Mouse (Mus musculus): ENCODE results near the gene Mllt6. TPM values are rescaled to one million over a fixed set of nuclear protein-coding genes. Genes with fewer than 3 reads are reported as not detected.

Gene Mllt6
- polyA plus RNA-seq, 1 experiment from 2014 or later = 3.4 TPM

- no peaks in the 10 kb centered on the region for H3K9me3 ChIP-seq (ENCODE audit: control insufficient read depth, low read length)
- no peak overlapping the region for H3K4me2 ChIP-seq (ENCODE audit: low read depth, low read length, severe bottlenecking)
- H3K9ac ChIP-seq (ENCODE audit: low read length) = no peak overlapping the region
- H3K27me3 ChIP-seq (ENCODE audit: control insufficient read depth, insufficient read depth, low read length) = no peaks in the 10 kb centered on the region; the same call in 1 of the 2 replicates
- 92% methylated on average over 3 of the region's 3 CpGs for WGBS
- no peak overlapping the region for H3K27ac ChIP-seq (ENCODE audit: low read depth, low read length)
- ATAC-seq (replicated peaks; ENCODE audit: low FRiP score) (no peak), DNase-seq (ENCODE audit: low spot score) (no peak)
- H3K4me3 ChIP-seq (ENCODE audit: low read depth, low read length) = no peak overlapping the region
- H3K36me3 ChIP-seq (ENCODE audit: control insufficient read depth, insufficient read depth, low read length) = peaks cover 3% of the 10 kb centered on the region; the same call in 1 of the 2 replicates
- H3K4me1 ChIP-seq (replicated peaks; ENCODE audit: control insufficient read depth, insufficient read depth, low read length) = peaks cover 2% of the 10 kb centered on the region; the same call in 1 of the 2 replicates
Observed at GRCm38 (mm10) chr11:97687061-97687460, 23.8 kb downstream of the Mllt6 start.

GRCm38 (mm10) chr11:97689861-97690260 lies 26.6 kb downstream of the Mllt6 start:
- peaks cover 4% of the 10 kb centered on the region; the same call in 1 of the 2 replicates for H3K4me1 ChIP-seq (replicated peaks; ENCODE audit: control insufficient read depth, insufficient read depth, low read length)
- H3K36me3 ChIP-seq (ENCODE audit: control insufficient read depth, insufficient read depth, low read length) = peaks cover 3% of the 10 kb centered on the region; the same call in 1 of the 2 replicates
- DNase-seq (ENCODE audit: low spot score) = peak; percentile 91
- no peaks in the 10 kb centered on the region for H3K27me3 ChIP-seq (ENCODE audit: control insufficient read depth, insufficient read depth, low read length)
- no peak for ATAC-seq (replicated peaks; ENCODE audit: low FRiP score)
- WGBS = 26% methylated on average over 10 of the region's 10 CpGs
- H3K9me3 ChIP-seq (ENCODE audit: control insufficient read depth, low read length) = no peaks in the 10 kb centered on the region
- no peak overlapping the region for H3K4me2 ChIP-seq (ENCODE audit: low read depth, low read length, severe bottlenecking)
- H3K9ac ChIP-seq (ENCODE audit: low read length) = no peak overlapping the region
- no peak overlapping the region for H3K4me3 ChIP-seq (ENCODE audit: low read depth, low read length)
- H3K27ac ChIP-seq (ENCODE audit: low read depth, low read length) = no peak overlapping the region

GRCm38 (mm10) chr11:97694435-97694834 lies 31.2 kb downstream of the Mllt6 start:
- no peak for ATAC-seq (replicated peaks; ENCODE audit: low FRiP score)
- H3K9ac ChIP-seq (ENCODE audit: low read length) = no peak overlapping the region
- H3K4me1 ChIP-seq (replicated peaks; ENCODE audit: control insufficient read depth, insufficient read depth, low read length) = peaks cover 27% of the 10 kb centered on the region
- WGBS = 90% methylated on average over 4 of the region's 4 CpGs
- H3K36me3 ChIP-seq (ENCODE audit: control insufficient read depth, insufficient read depth, low read length) = no peaks in the 10 kb centered on the region; the same call in 1 of the 2 replicates
- H3K9me3 ChIP-seq (ENCODE audit: control insufficient read depth, low read length) = no peaks in the 10 kb centered on the region
- H3K27ac ChIP-seq (ENCODE audit: low read depth, low read length) = peak overlapping the region; percentile 70
- H3K4me3 ChIP-seq (ENCODE audit: low read depth, low read length) = no peak overlapping the region
- no peak for DNase-seq (ENCODE audit: low spot score)
- H3K27me3 ChIP-seq (ENCODE audit: control insufficient read depth, insufficient read depth, low read length) = no peaks in the 10 kb centered on the region
- H3K4me2 ChIP-seq (ENCODE audit: low read depth, low read length, severe bottlenecking) = 0 out of 2 replicates have a peak overlapping the region, but pooled peaks have one; percentile 21

- no peaks in the 10 kb centered on the region; the same call in 1 of the 2 replicates for H3K36me3 ChIP-seq (ENCODE audit: control insufficient read depth, insufficient read depth, low read length)
- H3K27ac ChIP-seq (ENCODE audit: low read depth, low read length) = peak overlapping the region; percentile 70
- DNase-seq (ENCODE audit: low spot score) (no peak), ATAC-seq (replicated peaks; ENCODE audit: low FRiP score) (no peak)
- H3K9ac ChIP-seq (ENCODE audit: low read length) = no peak overlapping the region; the same call in 1 of the 2 replicates
- 51% methylated on average over 17 of the region's 17 CpGs for WGBS
- H3K27me3 ChIP-seq (ENCODE audit: control insufficient read depth, insufficient read depth, low read length) = no peaks in the 10 kb centered on the region
- H3K4me1 ChIP-seq (replicated peaks; ENCODE audit: control insufficient read depth, insufficient read depth, low read length) = peaks cover 27% of the 10 kb centered on the region
- peak overlapping the region; percentile 34 for H3K4me2 ChIP-seq (ENCODE audit: low read depth, low read length, severe bottlenecking)
- H3K4me3 ChIP-seq (ENCODE audit: low read depth, low read length) = 0 out of 2 replicates have a peak overlapping the region, but pooled peaks have one; percentile 19
- H3K9me3 ChIP-seq (ENCODE audit: control insufficient read depth, low read length) = no peaks in the 10 kb centered on the region
Observed at GRCm38 (mm10) chr11:97694921-97695711, 31.9 kb downstream of the Mllt6 start.

GRCm38 (mm10) chr11:97695712-97696401 lies 32.6 kb downstream of the Mllt6 start:
- 15% methylated on average over 9 of the region's 9 CpGs for WGBS
- H3K27ac ChIP-seq (ENCODE audit: low read depth, low read length) = peak overlapping the region; percentile 70
- H3K9ac ChIP-seq (ENCODE audit: low read length) = peak overlapping the region; percentile 33
- no peaks in the 10 kb centered on the region for H3K9me3 ChIP-seq (ENCODE audit: control insufficient read depth, low read length)
- no peak for ATAC-seq (replicated peaks; ENCODE audit: low FRiP score)
- no peak for DNase-seq (ENCODE audit: low spot score)
- H3K27me3 ChIP-seq (ENCODE audit: control insufficient read depth, insufficient read depth, low read length) = no peaks in the 10 kb centered on the region
- H3K4me2 ChIP-seq (ENCODE audit: low read depth, low read length, severe bottlenecking) = peak overlapping the region; percentile 34
- H3K36me3 ChIP-seq (ENCODE audit: control insufficient read depth, insufficient read depth, low read length) = no peaks in the 10 kb centered on the region; the same call in 1 of the 2 replicates
- peak overlapping the region; percentile 19 for H3K4me3 ChIP-seq (ENCODE audit: low read depth, low read length)
- H3K4me1 ChIP-seq (replicated peaks; ENCODE audit: control insufficient read depth, insufficient read depth, low read length) = peaks cover 29% of the 10 kb centered on the region

- ATAC-seq (replicated peaks; ENCODE audit: low FRiP score) (no peak), DNase-seq (ENCODE audit: low spot score) (no peak)
- no peak overlapping the region for H3K27ac ChIP-seq (ENCODE audit: low read depth, low read length)
- no peaks in the 10 kb centered on the region for H3K9me3 ChIP-seq (ENCODE audit: control insufficient read depth, low read length)
- no peak overlapping the region for H3K9ac ChIP-seq (ENCODE audit: low read length)
- H3K36me3 ChIP-seq (ENCODE audit: control insufficient read depth, insufficient read depth, low read length) = no peaks in the 10 kb centered on the region
- H3K4me1 ChIP-seq (replicated peaks; ENCODE audit: control insufficient read depth, insufficient read depth, low read length) = peaks cover 37% of the 10 kb centered on the region
- 76% methylated on average over 8 of the region's 8 CpGs for WGBS
- H3K4me3 ChIP-seq (ENCODE audit: low read depth, low read length) = no peak overlapping the region
- peak overlapping the region; percentile 34; the same call in 1 of the 2 replicates for H3K4me2 ChIP-seq (ENCODE audit: low read depth, low read length, severe bottlenecking)
- no peaks in the 10 kb centered on the region for H3K27me3 ChIP-seq (ENCODE audit: control insufficient read depth, insufficient read depth, low read length)
Observed at GRCm38 (mm10) chr11:97696669-97697068, 33.5 kb downstream of the Mllt6 start.

GRCm38 (mm10) chr11:97697199-97697890 lies 34.1 kb downstream of the Mllt6 start:
- H3K4me2 ChIP-seq (ENCODE audit: low read depth, low read length, severe bottlenecking) = peak overlapping the region; percentile 86
- peak overlapping the region; percentile 4 for H3K27ac ChIP-seq (ENCODE audit: low read depth, low read length)
- ATAC-seq (replicated peaks; ENCODE audit: low FRiP score) = no peak
- H3K9me3 ChIP-seq (ENCODE audit: control insufficient read depth, low read length) = no peaks in the 10 kb centered on the region
- peak overlapping the region; percentile 92 for H3K9ac ChIP-seq (ENCODE audit: low read length)
- WGBS = 58% methylated on average over 11 of the region's 11 CpGs
- DNase-seq (ENCODE audit: low spot score) = no peak
- peaks cover 38% of the 10 kb centered on the region for H3K4me1 ChIP-seq (replicated peaks; ENCODE audit: control insufficient read depth, insufficient read depth, low read length)
- H3K4me3 ChIP-seq (ENCODE audit: low read depth, low read length) = peak overlapping the region; percentile 76
- H3K36me3 ChIP-seq (ENCODE audit: control insufficient read depth, insufficient read depth, low read length) = no peaks in the 10 kb centered on the region
- no peaks in the 10 kb centered on the region for H3K27me3 ChIP-seq (ENCODE audit: control insufficient read depth, insufficient read depth, low read length)

GRCm38 (mm10) chr11:97697891-97698529 lies 34.8 kb downstream of the Mllt6 start:
- H3K36me3 ChIP-seq (ENCODE audit: control insufficient read depth, insufficient read depth, low read length) = no peaks in the 10 kb centered on the region
- ATAC-seq (replicated peaks; ENCODE audit: low FRiP score) (no peak), DNase-seq (ENCODE audit: low spot score) (no peak)
- H3K9me3 ChIP-seq (ENCODE audit: control insufficient read depth, low read length) = no peaks in the 10 kb centered on the region
- H3K9ac ChIP-seq (ENCODE audit: low read length) = peak overlapping the region; percentile 92
- peak overlapping the region; percentile 76 for H3K4me3 ChIP-seq (ENCODE audit: low read depth, low read length)
- peaks cover 38% of the 10 kb centered on the region for H3K4me1 ChIP-seq (replicated peaks; ENCODE audit: control insufficient read depth, insufficient read depth, low read length)
- H3K27ac ChIP-seq (ENCODE audit: low read depth, low read length) = peak overlapping the region; percentile 98
- H3K4me2 ChIP-seq (ENCODE audit: low read depth, low read length, severe bottlenecking) = peak overlapping the region; percentile 86
- no peaks in the 10 kb centered on the region for H3K27me3 ChIP-seq (ENCODE audit: control insufficient read depth, insufficient read depth, low read length)
- 2% methylated on average over 14 of the region's 14 CpGs for WGBS
